Mouse (Mus musculus): ENCODE data around the gene Gmeb1.

- TF ChIP-seq GATA1 (IDR thresholded peaks at IDR 0.05; ENCODE audit: borderline replicate concordance, low read length) = no peak
- no peak for TF ChIP-seq POLR2AphosphoS5 (IDR thresholded peaks at IDR 0.05; ENCODE audit: insufficient replicate concordance, low read depth, low read length)
- no peak for TF ChIP-seq CTCF (IDR thresholded peaks at IDR 0.05; ENCODE audit: low read depth, low read length)
Measured at GRCm38 (mm10) chr4:132291056-132291455, 29.7 kb upstream of the Gmeb1 start.

Measured in G1E (cell line).